Mouse (Mus musculus) urinary bladder, postnatal 25 days (tissue): ENCODE data around the gene Fam160a1.

Experiments used
- DNase-seq: peaks from one replicate; pipeline ENCODE4 v3.0.0; 2022; ENCODE audit warnings: low spot score

The Fam160a1 gene

GRCm38 (mm10) chr3:85817191-85817590, at the start of gene Fam160a1:
Gene Fam160a1 (minus strand): TSS chr3:85817291.
- no peak for DNase-seq

GRCm38 (mm10) chr3:85863996-85864395, 46.9 kb upstream of the Fam160a1 start:
- no peak for DNase-seq

GRCm38 (mm10) chr3:85862886-85863285, 45.8 kb upstream of the Fam160a1 start:
- DNase-seq = no peak

GRCm38 (mm10) chr3:85860996-85861395, 43.9 kb upstream of the Fam160a1 start:
- no peak for DNase-seq

- DNase-seq = no peak
These were observed 42.2 kb upstream of the Fam160a1 start for GRCm38 (mm10) chr3:85859311-85859710.

GRCm38 (mm10) chr3:85858140-85859135, 41.3 kb upstream of the Fam160a1 start:
- DNase-seq = no peak

- DNase-seq = no peak
These were observed 40.0 kb upstream of the Fam160a1 start for GRCm38 (mm10) chr3:85857083-85857482.

- no peak for DNase-seq
These were observed 38.9 kb upstream of the Fam160a1 start for GRCm38 (mm10) chr3:85855947-85856346.

- DNase-seq = no peak
These were observed 38.0 kb upstream of the Fam160a1 start for GRCm38 (mm10) chr3:85855043-85855442.

- DNase-seq = no peak
These were observed 37.1 kb upstream of the Fam160a1 start for GRCm38 (mm10) chr3:85854143-85854542.

- DNase-seq = no peak
These were observed 36.6 kb upstream of the Fam160a1 start for GRCm38 (mm10) chr3:85853715-85854114.

GRCm38 (mm10) chr3:85850079-85850478, 33.0 kb upstream of the Fam160a1 start:
- no peak for DNase-seq

- DNase-seq = no peak
These were observed 29.2 kb upstream of the Fam160a1 start for GRCm38 (mm10) chr3:85846316-85846715.

GRCm38 (mm10) chr3:85845341-85845740, 28.2 kb upstream of the Fam160a1 start:
- DNase-seq = no peak

GRCm38 (mm10) chr3:85842881-85843218, 25.8 kb upstream of the Fam160a1 start:
- DNase-seq = no peak

GRCm38 (mm10) chr3:85842177-85842880, 25.2 kb upstream of the Fam160a1 start:
- DNase-seq = no peak

- no peak for DNase-seq
These were observed 24.5 kb upstream of the Fam160a1 start for GRCm38 (mm10) chr3:85841454-85842176.

GRCm38 (mm10) chr3:85833627-85834026, 16.5 kb upstream of the Fam160a1 start:
- no peak for DNase-seq

GRCm38 (mm10) chr3:85832490-85833155, 15.5 kb upstream of the Fam160a1 start:
- DNase-seq = no peak

GRCm38 (mm10) chr3:85831785-85832184, 14.7 kb upstream of the Fam160a1 start:
- DNase-seq = no peak

GRCm38 (mm10) chr3:85829047-85829446, 12.0 kb upstream of the Fam160a1 start:
- no peak for DNase-seq

GRCm38 (mm10) chr3:85827815-85828214, 10.7 kb upstream of the Fam160a1 start:
- no peak for DNase-seq
